Mouse (Mus musculus) gastrocnemius, adult 18-20 months (tissue): ENCODE measurements around the gene Pcdh8. TPM values are rescaled to one million over a fixed set of nuclear protein-coding genes. Genes with fewer than 3 reads are reported as not detected.
A peak's percentile ranks its signal among the peaks of the same experiment; 100 is the strongest.

Source experiments
- DNase-seq: peaks from one replicate; pipeline ENCODE4 v3.0.0; 2021; ENCODE audit warnings: low spot score
- long read RNA-seq, 2 experiments: library from polyadenylated mRNA; stranded (forward); transcript quantifications; one replicate each; pipeline ENCODE4 v2.0.0; 2021
- total RNA-seq, 2 experiments: library from RNA; stranded (reverse); gene quantifications; 2 replicates each; pipeline ENCODE4 v1.2.3; 2021

The Pcdh8 gene
- not detected for total RNA-seq
- long read RNA-seq, experiment 1, result 0 reads
- long read RNA-seq, experiment 2, result 0 reads

DNA sequence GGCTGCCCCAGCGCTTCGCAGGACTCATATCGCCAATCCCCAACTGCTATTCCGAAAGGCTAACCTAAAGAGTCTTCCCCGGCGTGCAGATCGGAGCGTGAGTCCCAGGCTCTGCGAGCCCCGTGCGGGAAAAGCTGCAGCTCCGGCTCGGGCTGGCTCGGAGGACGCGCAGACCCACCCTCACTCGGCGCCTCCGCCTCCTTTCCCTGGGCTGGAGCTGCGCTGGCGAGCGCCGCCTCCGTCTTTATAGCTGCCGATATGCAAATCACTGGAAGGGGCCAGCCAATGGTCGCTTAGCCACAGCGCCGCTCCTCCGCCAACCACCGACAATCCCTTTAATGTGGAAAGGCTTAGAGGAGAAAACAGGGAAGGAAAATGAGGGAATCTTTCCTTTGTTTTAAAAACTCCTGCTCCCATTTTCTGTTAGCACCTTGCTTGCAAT lies at the start of gene Pcdh8:
Gene Pcdh8, minus strand, starts transcription at position 219 of the 442 bp plus-strand sequence.
- DNase-seq, result peak; percentile 19

DNA sequence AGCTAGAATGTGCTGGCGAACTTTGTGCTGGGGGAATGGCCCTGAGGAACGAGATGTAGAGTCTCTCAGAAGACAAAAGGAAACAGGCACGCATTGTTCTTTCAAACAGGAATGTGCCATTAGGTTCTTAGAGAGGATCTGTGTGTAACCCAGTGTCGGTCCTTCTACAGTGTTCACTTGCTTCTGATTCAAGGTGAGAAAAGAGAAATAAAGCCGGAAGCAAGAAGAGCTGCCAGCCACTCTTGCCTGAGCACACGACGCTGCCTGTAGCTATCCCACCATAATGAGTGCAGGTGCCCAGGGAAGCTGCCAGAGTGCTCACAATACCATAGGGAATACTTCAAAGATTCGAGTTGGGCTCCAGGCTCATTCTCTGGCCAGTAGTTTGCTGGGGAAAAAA lies 43.6 kb upstream of the Pcdh8 start:
- DNase-seq, result no peak

- no peak for DNase-seq
Measured at GRCm38 (mm10) chr14:79814084-79814483, 43.0 kb upstream of the Pcdh8 start.

- DNase-seq, result no peak
Measured at GRCm38 (mm10) chr14:79793179-79793578, 22.1 kb upstream of the Pcdh8 start.

DNA sequence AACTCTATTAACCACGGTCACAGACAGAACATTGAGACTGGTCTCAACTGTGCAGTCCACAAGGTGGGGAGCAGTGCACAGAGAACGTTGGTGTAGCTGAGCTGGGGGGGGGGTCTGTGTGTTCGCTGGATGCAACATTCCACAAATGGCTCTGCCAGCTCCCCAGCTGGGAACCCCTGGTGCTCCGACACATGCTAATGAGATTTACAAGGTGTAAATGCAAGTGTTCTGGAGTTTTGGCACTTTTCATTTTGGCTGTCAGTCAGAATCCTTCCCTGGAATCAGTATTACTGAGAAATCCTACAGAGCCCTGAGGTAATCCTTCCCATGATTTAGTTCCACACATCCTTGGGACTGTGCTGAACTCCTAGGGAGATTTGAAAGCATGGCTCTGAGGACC lies 18.4 kb upstream of the Pcdh8 start:
- no peak for DNase-seq

DNA sequence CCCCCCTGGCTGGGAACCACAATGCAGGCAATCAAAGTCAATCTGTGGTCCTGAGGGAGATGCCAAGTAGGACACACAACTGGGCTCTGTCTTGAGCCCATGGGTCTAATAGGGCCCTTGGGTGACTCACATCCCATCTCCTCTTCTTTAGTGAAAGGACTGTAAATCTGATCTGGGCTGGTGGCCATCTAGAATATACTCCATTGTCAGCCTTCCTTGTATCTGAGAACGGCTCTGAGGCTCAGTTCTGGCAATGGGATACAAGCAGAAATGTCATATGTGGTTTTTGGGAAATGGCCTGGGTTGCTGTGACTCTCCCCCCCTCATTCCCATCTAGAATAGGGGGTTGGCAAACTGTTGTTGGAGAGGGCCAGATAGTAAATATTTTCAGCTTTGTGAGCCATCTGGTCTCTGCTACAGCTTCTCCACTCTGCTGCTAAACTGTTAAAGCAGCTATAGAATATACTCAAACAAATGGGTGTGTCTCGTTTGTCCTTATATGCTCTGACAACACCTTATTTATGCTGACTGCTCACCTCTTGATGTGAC lies 17.6 kb upstream of the Pcdh8 start:
- no peak for DNase-seq

DNA sequence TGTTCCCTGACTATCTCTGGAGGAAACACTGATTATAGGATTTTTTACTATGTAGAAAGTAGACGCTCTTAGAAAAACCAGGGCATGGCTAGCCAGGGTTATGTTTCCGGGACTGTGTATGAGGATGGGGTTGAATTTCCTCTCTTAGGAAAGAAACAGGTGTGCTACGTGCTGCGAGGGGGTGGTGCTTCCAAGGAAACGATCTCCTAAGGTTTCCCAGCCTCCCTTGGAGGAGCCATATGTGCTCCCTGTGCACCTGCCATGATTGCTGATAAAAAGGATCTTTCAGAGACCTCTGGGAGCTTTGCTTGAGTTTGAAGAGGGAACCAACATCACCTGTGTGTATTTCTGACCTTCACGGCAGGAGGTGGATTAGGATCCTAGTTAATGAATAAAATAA lies 16.8 kb upstream of the Pcdh8 start:
- no peak for DNase-seq

DNA sequence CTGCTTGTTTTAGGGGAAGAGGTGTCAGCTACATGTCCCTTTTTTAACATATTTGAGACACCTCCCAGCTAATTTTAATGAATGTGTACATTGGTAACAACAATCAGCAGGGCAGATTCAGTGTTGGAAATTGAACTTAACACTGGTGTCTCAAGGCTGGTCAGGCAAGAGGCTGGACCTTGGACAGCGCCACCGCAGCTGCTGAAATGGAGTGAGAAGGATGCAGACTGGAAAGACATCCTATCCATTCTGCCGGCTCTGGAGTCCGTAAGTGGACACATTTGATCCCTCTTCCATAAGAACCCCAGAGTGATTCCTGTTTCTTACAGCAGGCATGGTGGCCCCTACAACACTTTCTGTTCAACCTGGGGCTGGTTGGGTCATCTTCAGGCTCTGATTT lies 14.3 kb upstream of the Pcdh8 start:
- no peak for DNase-seq

DNA sequence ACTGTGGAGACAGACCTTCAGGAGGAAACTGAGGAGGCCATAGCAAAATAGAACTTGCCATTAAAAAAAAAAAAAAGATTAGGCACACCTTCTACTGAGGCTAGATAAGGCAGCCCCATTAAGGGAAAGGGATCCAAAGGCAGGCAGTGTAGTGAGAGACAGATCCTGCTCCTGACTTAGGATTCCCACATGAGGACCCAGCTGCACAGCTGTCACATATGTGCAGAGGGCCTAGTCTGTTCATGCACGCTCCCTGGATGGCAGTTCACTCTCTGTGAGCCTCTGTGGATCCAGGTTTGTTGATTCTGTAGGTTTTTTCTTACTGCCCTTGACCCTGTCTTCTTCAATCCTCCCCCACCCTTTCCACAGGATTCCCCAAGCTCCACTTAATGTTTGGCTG lies 9.8 kb upstream of the Pcdh8 start:
- no peak for DNase-seq

- no peak for DNase-seq
Measured at GRCm38 (mm10) chr14:79780332-79780731, 9.2 kb upstream of the Pcdh8 start.

DNA sequence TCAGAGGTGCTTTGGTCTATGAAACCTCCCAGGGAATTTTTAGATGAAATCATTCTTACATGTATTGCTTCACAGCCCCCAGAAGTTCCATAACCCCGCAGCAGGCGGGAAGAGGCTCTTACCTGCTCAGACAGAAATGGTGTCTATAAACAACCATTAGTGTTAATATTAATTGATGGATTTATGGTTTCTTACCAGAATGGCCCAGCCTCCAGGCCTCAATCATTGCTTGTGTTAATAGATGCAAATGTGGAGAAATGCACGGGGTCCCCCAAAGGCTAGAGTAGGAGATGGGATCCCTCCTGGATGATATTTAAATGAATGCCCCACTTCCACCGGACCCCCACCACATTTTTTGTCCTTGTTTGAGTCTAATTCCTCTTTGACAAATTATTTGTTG lies 8.7 kb upstream of the Pcdh8 start:
- DNase-seq, result no peak

DNA sequence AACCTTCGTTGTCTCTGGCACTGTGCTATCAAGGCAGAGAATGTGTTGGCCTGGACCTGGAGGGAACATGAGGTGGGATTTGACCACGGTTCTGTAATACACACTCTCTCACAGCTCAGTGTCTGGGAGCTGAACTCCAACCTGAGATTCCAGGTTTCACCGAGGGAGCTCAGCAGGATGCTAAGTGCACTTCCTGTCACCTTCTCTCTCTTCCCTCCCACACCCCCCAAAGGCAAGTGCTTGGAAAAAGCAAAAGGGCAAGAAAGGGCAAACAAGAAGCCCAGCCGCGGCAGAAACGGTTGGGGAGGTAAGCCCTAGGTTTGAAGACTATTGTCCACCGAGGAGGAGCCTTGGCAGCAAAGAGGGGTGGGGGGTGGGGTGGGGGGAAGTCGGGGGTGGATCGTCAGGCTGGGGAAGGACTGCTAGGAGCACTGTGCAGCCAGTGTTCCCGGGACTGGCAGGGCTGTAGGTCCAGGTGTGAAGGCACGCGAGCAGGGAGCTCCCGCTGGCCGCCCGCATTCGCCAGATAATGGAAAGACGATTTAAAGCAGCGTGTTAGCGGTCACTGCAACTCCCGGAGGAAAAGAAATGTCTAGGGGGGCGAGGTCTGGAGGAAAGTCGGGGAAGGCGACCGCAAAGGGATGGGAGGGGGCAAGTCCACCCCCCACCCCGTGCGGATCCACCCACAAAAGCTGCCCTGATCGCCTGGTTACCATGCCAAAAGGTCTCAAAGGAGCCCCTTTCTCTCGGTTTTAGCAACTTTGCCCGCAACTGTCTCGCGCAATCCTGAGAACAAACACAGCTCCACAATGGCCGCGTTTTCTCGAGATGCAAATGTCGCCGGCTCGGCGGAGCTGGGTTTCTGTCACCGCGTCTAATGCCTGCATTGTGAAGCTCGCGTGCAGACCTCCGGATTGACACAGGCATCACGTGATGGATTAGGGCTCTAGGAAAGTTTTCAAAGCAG lies 2.6 kb upstream of the Pcdh8 start:
- no peak for DNase-seq

GRCm38 (mm10) chr14:79771802-79772511 lies 845 bp upstream of the Pcdh8 start:
- DNase-seq, result no peak

DNA sequence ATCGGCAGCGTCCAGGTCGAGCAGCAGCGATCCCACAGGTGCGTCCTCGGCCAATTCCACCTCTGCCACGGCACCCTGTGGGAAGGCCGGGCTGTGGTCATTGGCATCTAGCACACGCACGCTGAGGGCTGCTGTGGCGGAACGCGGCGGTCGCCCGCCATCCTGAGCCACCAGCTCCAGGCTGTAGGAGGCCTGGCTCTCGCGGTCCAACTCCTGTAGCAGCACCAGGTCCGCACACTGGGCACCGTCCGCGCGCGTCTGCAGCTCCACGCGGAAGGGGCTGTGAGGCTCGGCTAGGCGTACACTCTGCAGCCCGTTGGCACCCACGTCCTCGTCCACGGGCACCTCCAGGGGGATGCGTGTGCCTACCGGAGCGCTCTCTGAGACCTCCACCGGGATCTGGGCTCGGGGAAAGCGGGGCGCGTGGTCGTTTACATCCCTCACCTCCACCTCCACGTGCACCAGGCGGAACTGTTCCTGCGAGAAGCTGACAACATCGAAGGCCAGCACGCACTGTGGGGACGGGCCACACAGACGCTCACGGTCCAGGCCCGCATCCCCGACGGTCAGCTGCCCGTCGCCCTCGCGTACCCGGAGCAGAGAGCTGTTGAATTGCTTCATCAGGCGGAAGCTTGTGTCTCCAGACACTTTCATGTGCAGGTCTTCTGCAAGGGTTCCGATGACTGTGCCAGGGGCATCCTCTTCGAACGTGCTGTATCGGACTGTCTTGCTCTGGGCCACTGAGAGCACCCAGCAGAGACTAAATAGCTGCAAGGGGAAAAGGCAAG lies 612 bp downstream of the Pcdh8 start:
- DNase-seq, result no peak

DNA sequence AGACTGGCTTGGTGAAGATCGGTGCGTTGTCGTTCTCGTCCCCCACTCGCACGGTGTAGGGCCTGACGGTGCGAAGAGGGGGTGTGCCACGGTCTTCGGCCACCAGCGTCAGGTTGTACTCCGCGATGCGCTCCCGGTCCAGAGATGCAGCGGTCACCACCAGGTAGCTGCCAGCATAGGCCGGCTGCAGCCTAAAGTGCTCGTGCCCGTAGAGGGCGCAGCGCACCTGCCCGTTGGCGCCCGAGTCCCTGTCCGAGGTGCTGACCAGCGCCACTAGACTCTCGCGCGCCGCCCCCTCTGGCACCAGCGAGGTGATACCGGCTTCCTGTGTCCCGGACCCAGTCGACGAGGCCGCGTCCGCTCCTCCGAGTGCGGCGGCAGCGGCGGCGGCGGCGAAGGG lies 1.5 kb downstream of the Pcdh8 start:
- DNase-seq, result peak; percentile 34

DNA sequence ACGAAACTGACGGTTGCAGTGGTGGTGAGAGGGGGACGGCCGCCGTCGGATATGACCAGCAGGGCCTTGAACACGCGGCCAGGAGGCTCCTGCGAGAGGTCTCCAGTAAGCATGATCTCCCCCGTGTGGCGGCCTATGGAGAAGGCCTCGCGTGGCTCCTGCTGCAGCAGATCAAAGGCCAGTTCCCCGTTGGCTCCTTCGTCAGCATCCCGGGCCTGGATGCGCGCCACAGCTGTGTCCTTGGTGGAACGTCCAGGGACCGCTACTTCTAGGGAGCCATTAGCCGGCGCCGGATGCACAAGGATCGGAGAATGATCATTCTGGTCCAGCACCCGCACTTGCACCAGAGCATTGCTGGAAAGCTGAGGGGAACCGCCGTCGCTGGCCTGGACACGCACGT lies 2.1 kb downstream of the Pcdh8 start:
- DNase-seq, result no peak

DNA sequence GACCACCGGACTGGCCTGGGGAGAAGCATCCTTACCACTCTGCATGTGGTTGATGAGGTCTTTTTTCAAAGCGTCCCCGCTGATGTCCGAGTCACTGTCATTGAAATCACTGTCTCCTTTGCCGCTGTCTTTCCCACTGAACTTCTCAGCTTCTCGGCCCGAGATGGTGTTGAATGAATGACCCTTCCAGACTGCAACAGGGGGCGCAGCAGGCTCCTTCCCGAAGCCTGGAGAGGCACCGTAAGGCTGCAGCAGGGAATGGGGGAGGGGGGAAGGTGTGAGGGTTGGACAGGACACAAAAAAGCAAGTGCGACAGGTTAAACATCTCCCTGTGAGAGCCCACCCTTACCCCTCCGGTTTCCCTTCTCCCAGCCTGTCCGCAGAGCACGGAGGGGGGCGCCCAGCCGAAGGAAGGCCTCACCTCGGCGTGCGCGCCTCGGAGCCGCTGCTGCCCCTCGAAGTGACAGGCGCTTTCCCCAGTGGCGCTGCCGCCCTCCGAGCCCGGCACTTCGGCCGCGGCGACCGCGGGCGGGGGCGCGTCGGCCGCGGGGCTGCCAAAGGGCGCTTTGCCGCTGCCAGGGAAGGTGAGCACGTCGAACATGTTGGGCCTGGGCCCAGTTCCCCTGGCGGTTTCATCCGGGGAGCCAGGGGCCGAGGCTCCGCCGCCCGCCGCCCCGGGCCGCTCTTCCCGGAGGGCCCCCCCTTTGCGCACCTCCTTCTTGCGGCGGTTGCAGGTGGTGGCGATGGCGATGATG lies 2.9 kb downstream of the Pcdh8 start:
- DNase-seq, result no peak

DNA sequence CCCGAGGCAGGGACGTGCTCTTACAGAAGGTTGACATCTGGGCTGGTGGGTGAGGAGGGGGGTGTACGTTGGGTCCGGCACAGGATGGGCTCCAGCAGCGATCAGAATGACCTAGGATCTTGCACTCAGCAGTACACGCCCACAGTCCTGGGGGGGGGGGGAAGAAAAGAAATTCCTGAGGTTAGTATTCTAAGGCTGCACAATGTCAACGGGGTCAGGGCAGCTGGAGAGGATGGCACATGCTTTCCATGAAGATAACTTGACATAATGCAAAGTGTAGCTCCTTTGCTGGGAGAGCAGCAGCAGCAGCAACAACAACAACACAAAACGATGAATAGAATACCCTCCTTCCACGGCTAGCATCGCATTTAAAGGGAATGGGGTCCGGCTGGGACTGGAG lies 3.5 kb downstream of the Pcdh8 start:
- no peak for DNase-seq

DNA sequence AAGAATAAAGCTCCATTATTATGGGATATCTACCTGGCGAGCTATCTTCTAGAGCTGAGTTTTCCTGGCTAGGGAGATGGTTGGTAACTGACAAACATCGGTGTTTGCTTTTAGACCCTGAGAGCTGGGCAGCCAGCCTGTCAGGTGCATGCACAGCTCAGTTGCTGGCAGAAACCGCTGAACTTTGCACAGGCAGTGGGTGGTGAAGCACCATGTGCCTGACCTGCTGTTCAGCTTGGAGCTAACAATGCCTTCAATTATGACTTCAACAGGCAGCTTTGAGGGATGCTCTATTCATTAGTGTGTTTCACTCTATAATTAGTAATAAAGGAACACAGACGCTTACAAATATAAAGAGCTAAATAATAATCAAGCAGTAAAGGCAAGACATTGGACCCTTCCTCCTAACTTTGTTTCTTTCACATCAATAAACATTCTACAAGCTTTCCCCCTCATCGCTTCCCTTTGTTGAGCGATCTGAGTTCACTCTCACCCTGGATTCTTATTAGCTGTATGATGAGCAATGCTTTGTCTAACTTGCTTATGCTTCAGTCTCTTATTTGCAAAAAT lies 5.8 kb downstream of the Pcdh8 start:
- no peak for DNase-seq

DNA sequence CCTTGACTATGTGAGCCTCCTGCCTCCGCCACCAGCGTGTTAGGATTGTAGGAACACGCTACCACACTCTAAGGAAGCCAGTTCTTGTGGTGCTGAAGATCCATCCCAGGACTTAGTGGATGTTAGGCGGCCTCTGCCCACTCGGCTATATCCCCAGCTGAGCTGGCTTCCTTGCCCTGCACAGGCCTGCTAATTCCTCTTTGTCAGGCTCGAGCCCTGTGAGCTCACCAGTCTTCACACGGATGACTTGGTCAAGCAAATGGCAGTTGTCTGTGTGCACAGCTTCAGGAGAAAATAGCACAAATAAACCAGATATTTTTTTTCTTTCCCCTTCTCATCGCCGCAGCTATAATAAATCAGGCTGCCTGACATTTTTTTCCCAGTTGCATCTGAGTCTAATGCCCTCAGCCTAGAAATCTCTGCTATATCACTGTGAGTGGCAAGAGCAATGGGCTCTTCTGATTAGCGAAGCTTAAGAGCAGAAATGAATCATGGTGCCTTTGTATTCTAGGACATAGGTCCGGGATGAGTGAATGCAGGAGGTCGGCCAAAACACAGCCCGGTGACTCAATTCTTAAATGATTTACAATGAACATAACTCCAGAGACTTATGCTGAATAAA lies 16.4 kb downstream of the Pcdh8 start:
- no peak for DNase-seq
